Mouse (Mus musculus) cerebellum, adult 2 months (tissue): ENCODE measurements around the gene Fkbp5.

Experiments used
- CTCF ChIP-seq: fragments of 200-500 bp; IDR thresholded peaks from 2 replicates; pipeline ENCODE4 v1.5.1; 2011; ENCODE audit warnings: low read depth, mild to moderate bottlenecking, control low read depth, low read length, moderate library complexity, borderline replicate concordance; ENCODE audit not compliant: insufficient read depth
- POLR2A ChIP-seq: fragments of 200-500 bp; IDR thresholded peaks from 2 replicates; pipeline ENCODE4 v1.6.1; 2011; ENCODE audit warnings: low read length, control low read depth, borderline replicate concordance; ENCODE audit not compliant: insufficient read depth

DNA sequence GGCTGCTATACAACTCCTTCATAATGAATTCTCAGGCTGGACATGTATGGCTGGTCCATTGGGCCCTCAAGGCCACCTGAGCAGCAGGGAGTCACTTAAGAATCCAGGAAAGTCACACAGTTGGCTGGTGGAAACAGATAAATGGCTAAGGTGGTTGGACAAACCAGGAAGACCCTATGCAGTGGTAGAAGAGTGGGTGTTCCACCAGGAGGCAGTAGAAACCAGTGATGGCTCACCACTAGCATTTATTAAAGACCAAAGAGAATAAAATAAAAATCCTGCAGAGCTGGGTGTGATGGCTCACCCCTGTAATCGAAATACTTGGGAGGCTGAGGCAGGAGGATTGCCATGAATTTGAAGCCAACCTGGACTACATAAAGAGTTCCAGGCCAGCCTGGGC, 29.6 kb upstream of the Fkbp5 start:
- TF ChIP-seq CTCF (no peak), POLR2A (no peak)
